Mouse (Mus musculus): ENCODE measurements around the gene Peak1. TPM values are rescaled to one million over a fixed set of nuclear protein-coding genes. Genes with fewer than 3 reads are reported as not detected.

Gene Peak1
- polyA plus RNA-seq, 1 experiment from 2014 or later = 32.2 TPM

DNA sequence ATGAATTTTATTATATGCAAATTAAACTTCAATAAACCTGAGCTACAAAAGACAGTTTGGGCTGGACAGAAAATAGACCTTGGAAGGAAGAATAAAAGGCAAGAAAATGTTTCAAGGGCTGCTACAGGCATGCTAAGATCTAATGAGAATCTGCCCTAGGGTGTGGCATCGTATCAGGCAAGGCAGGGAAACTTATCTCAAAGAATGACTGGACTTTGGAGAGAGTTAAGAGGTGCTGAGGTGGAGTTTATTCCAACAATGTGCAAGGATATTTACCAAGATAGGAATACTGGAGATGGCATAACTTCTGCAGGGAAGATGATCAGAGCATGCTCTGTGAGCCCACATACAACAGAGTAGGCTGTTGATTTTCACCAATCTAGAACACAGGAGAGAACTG is 154.8 kb downstream of the Peak1 start:
- Histone ChIP-seq H3K4me3 (ENCODE audit: low read depth, low read length) (no peak overlapping the region), H3K27me3 (ENCODE audit: insufficient read depth, low read length) (no peaks in the 10 kb centered on the region), H3K27ac (ENCODE audit: low read depth) (no peak overlapping the region), H3K9ac (no peak overlapping the region), H3K36me3 (ENCODE audit: insufficient read depth) (peaks cover 15% of the 10 kb centered on the region), H3K4me2 (no peak overlapping the region), H3K9me3 (ENCODE audit: low read depth, low read length) (peaks cover 6% of the 10 kb centered on the region), H3K4me1 (ENCODE audit: insufficient read depth) (peaks cover 3% of the 10 kb centered on the region; the same call in 1 of the 2 replicates)
- 85% methylated on average over 1 of the region's 1 CpGs for WGBS
- no peak for DNase-seq
- ATAC-seq (ENCODE audit: insufficient read depth) = no peak
- no peak for TF ChIP-seq CTCF (IDR thresholded peaks at IDR 0.05; ENCODE audit: low read depth)

DNA sequence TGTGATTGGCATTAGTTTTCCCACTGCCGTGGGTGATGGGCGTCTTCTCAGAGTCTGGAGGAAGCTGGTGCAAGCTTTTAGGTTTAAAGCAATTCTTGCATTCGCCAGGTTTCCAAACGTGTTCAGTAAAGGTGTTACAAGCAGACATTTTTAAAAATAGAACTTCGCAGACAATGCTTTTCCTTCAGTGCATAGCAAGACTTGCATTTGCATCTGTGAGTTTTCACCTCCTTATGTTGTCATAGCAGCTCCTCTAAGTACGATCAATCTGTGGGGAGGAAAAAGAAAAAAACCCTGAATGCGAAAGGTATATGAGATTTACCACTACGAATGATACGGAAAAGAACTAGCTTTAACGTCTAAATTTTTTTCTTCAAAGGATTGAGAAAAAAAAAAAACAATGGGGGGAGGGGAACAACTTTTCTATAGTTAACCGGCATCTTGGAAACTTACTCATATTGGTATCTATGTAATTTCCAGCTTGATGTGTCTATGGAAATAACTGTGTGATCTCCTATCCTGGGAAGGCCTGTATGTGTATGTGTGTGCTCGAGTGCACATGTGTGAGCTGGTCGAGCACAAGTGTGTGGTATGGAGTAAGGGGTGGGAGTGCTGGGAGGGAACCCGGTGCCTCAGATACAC is 157.3 kb downstream of the Peak1 start:
- peaks cover 3% of the 10 kb centered on the region; the same call in 1 of the 2 replicates for H3K4me1 ChIP-seq (ENCODE audit: insufficient read depth)
- H3K27ac ChIP-seq (ENCODE audit: low read depth) = no peak overlapping the region
- 81% methylated on average over 14 of the region's 14 CpGs for WGBS

DNA sequence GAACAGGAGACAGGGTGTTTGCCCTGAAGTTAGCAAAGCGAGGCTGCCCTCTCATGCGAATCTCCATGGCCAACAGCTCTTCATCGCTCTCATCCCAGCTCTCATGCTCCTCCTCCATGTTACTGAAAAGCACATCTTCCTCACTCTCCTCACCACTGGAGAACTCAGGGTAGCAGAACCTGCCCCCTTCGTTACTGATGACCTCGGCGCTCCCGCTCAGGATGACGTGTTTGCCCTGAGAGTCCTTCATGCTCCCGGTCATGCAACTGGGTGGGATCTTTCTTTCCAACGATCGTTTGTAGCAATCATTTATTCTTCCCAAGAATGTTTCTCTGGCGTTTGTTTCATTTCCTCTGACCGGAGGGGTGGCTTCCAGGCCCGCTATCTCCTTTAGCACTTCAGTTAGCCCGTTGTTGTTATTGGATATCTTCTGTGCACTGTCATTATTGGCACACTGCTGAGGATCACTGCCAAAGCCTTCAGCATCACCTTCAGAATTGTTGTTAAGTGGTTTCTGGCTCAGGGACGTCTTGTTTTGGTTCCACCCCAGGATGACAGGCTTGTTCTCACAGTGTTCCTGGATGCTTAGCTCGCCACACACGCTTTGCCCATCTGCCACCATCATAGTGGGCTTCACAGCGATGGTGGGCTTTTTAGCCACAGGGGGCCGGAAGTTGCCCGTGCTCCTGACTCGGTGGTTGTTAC is 157.9 kb downstream of the Peak1 start:
- WGBS = 60% methylated on average over 22 of the region's 22 CpGs
- Histone ChIP-seq H3K4me1 (ENCODE audit: insufficient read depth) (peaks cover 3% of the 10 kb centered on the region; the same call in 1 of the 2 replicates), H3K4me3 (ENCODE audit: low read depth, low read length) (no peak overlapping the region), H3K27ac (ENCODE audit: low read depth) (no peak overlapping the region), H3K9ac (no peak overlapping the region), H3K9me3 (ENCODE audit: low read depth, low read length) (peaks cover 6% of the 10 kb centered on the region), H3K4me2 (no peak overlapping the region), H3K36me3 (ENCODE audit: insufficient read depth) (peaks cover 26% of the 10 kb centered on the region), H3K27me3 (ENCODE audit: insufficient read depth, low read length) (no peaks in the 10 kb centered on the region)
- TF ChIP-seq CTCF (IDR thresholded peaks at IDR 0.05; ENCODE audit: low read depth) = no peak
- DNase-seq (peak; percentile 76), ATAC-seq (ENCODE audit: insufficient read depth) (peak; percentile 70)

More for the DNA sequence above, 157.3 kb downstream of the Peak1 start:
- Histone ChIP-seq H3K27me3 (ENCODE audit: insufficient read depth, low read length) (no peaks in the 10 kb centered on the region), H3K4me3 (ENCODE audit: low read depth, low read length) (no peak overlapping the region), H3K9me3 (ENCODE audit: low read depth, low read length) (peaks cover 6% of the 10 kb centered on the region), H3K9ac (no peak overlapping the region), H3K4me2 (no peak overlapping the region), H3K36me3 (ENCODE audit: insufficient read depth) (peaks cover 26% of the 10 kb centered on the region)
- no peak for TF ChIP-seq CTCF (IDR thresholded peaks at IDR 0.05; ENCODE audit: low read depth)
- no peak for ATAC-seq (ENCODE audit: insufficient read depth)
- DNase-seq = no peak

DNA sequence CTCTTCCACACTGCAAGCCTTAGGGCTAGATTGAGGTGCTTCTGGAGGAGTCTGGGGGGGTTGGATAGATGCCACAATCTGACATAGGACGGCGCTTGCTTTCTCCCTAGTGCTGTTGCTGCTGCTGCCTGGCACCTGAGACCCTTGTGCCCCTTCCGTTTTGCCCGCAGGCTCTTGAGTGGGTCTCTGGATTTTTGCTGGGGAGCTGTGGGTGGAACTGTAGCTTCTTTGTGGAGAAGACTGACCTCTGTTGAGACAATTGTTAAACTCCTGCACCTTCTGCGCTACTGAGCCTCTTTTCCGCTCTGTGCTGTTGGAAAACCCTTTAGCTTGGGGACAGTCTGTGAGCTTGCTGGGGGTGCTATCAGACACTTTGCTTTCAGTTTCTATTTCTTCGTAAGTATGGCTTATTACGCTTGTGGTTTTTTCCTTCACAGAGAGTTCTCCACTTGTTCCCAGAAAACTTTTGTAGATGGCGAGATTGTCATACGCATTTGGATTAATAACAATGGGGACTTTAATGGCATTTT is 159.5 kb downstream of the Peak1 start:
- no peak for DNase-seq
- Histone ChIP-seq H3K27me3 (ENCODE audit: insufficient read depth, low read length) (no peaks in the 10 kb centered on the region), H3K4me3 (ENCODE audit: low read depth, low read length) (no peak overlapping the region), H3K4me1 (ENCODE audit: insufficient read depth) (peaks cover 3% of the 10 kb centered on the region; the same call in 1 of the 2 replicates), H3K4me2 (no peak overlapping the region), H3K9me3 (ENCODE audit: low read depth, low read length) (peaks cover 6% of the 10 kb centered on the region), H3K27ac (ENCODE audit: low read depth) (no peak overlapping the region), H3K36me3 (ENCODE audit: insufficient read depth) (peaks cover 26% of the 10 kb centered on the region), H3K9ac (no peak overlapping the region)
- no peak for TF ChIP-seq CTCF (IDR thresholded peaks at IDR 0.05; ENCODE audit: low read depth)
- 96% methylated on average over 10 of the region's 10 CpGs for WGBS
- no peak for ATAC-seq (ENCODE audit: insufficient read depth)

DNA sequence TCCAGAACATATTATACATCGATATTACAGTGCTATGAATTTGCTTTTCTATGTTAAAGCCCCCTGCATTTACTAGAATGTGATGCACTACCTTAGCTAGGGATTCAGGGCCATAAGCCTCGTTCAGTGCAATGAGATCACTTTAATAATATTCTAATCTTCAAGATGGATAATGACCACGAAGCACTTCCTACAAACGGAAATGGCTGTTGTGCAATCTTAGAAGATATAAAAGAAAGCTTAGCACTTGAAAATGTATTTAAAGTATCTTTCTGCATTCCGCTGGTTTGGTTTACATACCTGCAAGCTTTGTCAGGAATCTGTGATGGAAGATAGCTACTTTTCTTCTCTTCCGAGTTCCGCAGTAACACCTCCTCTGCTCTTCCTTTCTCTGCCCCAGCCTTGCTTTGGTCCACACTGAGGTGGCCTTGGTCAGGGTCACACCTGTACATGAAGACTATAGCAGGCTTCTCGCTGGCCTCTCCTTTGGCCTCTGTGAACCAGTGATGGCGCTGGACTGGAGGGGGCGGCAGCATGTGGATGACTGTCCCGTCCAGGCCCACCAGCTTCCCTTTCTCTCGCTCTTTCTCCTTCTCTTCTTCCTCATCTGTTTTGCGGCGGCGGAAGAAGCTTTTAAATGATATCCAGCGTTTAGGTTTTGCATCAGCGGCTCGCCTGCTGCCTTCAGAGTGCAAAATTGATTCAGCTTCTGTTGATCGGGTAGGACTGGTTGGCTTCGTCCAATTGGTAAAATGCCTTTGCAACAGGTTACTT is 160.5 kb downstream of the Peak1 start:
- Histone ChIP-seq H3K4me3 (ENCODE audit: low read depth, low read length) (no peak overlapping the region), H3K4me2 (no peak overlapping the region), H3K27me3 (ENCODE audit: insufficient read depth, low read length) (no peaks in the 10 kb centered on the region), H3K9ac (no peak overlapping the region), H3K36me3 (ENCODE audit: insufficient read depth) (peaks cover 26% of the 10 kb centered on the region), H3K27ac (ENCODE audit: low read depth) (no peak overlapping the region), H3K9me3 (ENCODE audit: low read depth, low read length) (peaks cover 6% of the 10 kb centered on the region), H3K4me1 (ENCODE audit: insufficient read depth) (peaks cover 3% of the 10 kb centered on the region; the same call in 1 of the 2 replicates)
- TF ChIP-seq CTCF (IDR thresholded peaks at IDR 0.05; ENCODE audit: low read depth) = no peak
- 88% methylated on average over 20 of the region's 20 CpGs for WGBS
- no peak for ATAC-seq (ENCODE audit: insufficient read depth)
- no peak for DNase-seq

DNA sequence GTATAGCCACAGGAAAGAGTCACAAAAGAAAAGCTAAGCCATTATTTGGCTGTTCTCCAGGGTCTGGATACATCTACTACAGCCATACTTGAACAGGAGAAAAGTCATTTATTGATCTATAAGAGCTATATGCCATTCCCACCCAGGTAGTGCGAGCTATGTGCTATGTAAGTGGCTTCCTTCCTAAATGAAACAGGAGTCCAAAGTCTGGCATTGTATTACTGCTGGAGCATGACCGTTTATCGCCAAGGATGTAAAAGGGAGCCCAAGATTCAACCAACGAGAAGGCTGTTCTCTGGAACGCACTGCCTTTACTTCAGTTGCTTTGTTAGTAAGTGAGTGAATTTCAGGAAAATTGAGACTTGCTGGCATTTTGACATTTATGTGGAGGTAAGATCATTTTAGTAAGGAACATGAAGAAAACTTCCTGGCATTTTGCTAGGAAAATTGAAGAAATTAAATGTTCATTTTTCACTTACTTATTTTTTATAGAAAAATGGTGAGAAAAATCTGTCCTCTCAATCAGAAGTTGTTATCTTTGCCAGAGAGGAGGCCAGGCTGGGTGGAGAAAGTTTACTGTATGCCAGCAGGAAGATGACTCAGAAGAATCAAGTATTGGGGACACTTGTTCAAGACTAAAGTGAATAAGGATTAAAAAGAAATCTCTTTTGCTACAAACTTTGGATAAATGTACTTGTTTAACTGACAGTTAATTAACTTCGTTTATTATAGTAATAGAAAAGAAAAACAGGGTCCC is 162.0 kb downstream of the Peak1 start:
- Histone ChIP-seq H3K4me3 (ENCODE audit: low read depth, low read length) (no peak overlapping the region), H3K4me1 (ENCODE audit: insufficient read depth) (peaks cover 3% of the 10 kb centered on the region; the same call in 1 of the 2 replicates), H3K4me2 (no peak overlapping the region), H3K9ac (no peak overlapping the region), H3K27ac (ENCODE audit: low read depth) (no peak overlapping the region), H3K9me3 (ENCODE audit: low read depth, low read length) (peaks cover 6% of the 10 kb centered on the region), H3K36me3 (ENCODE audit: insufficient read depth) (peaks cover 26% of the 10 kb centered on the region), H3K27me3 (ENCODE audit: insufficient read depth, low read length) (no peaks in the 10 kb centered on the region)
- DNase-seq = no peak
- 83% methylated on average over 6 of the region's 6 CpGs for whole genome bisulfite sequencing
- ATAC-seq (ENCODE audit: insufficient read depth) = no peak
- TF ChIP-seq CTCF (IDR thresholded peaks at IDR 0.05; ENCODE audit: low read depth) = no peak
